Mouse (Mus musculus) adrenal gland, postnatal 36 days (tissue): ENCODE measurements around the gene Pus1. TPM values are rescaled to one million over a fixed set of nuclear protein-coding genes. Genes with fewer than 3 reads are reported as not detected.
A peak's percentile ranks its signal among the peaks of the same experiment; 100 is the strongest.
"Not testable (repeated sequence)": the region's sequence is repeated elsewhere in the genome, so short reads cannot be mapped to it uniquely, and the experiment has no call there.

Source experiments
- DNase-seq, 2 experiments: peaks; one replicate each; pipeline ENCODE4 v3.0.0; 2021; ENCODE audit warnings: mixed read lengths in 1 of 2
- total RNA-seq, 2 experiments: library from RNA; stranded (reverse); gene quantifications; 2 replicates each; pipeline ENCODE4 v1.2.3; 2021

Gene Pus1
- total RNA-seq, 2 experiments from 2014 or later: 55.4 to 55.5 TPM

DNA sequence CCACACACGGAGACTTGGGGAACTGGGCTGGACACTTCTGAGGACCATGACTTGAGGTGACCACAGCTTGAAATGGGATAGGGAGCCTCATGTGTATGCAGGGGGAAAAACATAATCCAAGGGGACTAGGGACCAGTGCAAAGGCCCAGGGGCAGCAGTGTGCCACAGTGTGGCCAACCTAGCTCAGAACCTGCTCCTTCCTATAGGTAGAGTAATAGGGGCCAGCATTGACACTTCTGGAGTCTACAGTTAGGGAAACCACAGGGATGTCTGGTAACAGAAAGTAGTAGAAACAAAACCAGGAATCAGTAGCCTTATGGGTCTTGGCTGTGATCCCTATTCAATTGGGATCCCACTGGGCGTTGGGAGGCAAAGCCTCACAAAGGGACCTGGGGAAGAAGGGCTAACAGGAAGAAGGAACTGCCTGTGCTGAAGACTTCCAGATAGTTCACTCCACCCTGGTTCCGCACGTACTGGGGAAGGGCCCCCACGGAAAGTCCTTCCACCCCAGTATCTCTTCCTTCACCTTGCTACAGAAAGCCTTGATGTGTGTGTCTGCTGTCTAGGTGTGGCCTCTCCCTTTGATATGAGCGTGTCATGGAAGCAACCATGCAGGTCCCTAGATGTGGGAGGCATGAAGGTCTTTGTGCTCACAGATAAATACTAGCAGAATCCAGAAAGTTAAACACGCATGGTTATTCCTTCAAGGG is 1.2 kb upstream of the Pus1 start:
- DNase-seq: no peak

- no peak for DNase-seq
These were observed 486 bp upstream of the Pus1 start for GRCm38 (mm10) chr5:110780761-110781528.

- peak; percentile 31 to 33 for DNase-seq
These were observed 1.0 kb downstream of the Pus1 start for GRCm38 (mm10) chr5:110779276-110779997.

- DNase-seq: no peak
These were observed 2.2 kb downstream of the Pus1 start for GRCm38 (mm10) chr5:110778263-110778662.

GRCm38 (mm10) chr5:110776141-110776540 is 4.3 kb downstream of the Pus1 start:
- DNase-seq: no peak

DNA sequence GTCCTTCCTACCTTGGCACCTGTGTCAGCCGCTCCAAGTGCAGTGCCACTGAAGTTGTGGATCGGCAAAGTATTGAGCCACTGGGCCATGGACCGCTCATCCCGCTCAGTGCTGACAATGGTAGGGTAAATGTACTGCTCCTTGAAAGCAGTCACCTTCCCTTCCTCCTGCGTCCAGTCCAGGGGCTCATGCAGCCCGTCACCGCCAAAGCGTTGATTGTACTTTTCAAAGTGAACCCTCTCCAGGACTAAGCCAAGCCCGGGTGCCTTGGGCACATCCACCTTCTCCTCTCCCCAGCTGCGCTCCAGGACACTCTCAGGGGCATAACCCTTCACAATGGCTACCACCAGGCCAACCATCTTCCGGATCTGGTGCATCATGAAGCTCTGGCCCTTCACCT is 5.9 kb downstream of the Pus1 start:
- no peak for DNase-seq

- DNase-seq: not testable (repeated sequence)
These were observed 7.5 kb downstream of the Pus1 start for GRCm38 (mm10) chr5:110772945-110773344.

DNA sequence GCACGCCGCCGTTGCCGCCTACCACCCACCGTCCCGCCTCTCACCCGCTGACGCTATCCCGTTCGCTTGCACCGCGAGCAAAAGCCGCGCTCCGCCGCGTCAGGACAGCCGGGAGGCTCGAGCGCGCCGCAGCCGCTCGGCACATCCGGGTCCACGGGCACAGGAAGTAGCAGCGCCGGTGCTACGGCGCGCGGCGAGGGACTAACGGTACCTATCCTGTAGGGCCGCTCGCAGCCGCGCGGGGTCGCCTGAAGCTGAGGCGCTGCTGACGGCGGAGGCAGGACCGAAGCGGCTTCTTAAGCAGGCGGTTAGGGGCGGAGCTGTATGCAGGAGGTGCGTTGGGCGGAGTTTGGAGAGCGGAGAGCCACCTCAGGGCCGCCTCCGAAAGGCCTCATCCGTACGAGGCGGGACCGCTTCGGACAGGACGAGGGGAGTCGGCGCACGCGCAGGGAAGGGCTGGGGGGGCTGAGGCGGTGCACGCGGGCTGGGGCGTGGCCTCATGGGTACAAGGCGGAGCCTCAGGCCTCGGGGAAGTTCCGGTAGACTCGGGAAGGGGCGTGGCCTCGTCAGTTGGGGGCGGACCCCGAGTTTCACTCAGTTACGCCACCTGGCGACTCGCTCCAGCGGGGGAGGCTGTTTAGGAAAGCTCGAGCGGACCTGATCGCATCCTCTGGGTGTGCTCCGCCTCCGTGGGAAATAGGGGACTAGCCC is 9.9 kb downstream of the Pus1 start, which contains the start of gene Ep400:
TSS of gene Ep400 (minus strand) at position 270 of the 711 bp plus-strand sequence.
- DNase-seq: peak; percentile 100

DNA sequence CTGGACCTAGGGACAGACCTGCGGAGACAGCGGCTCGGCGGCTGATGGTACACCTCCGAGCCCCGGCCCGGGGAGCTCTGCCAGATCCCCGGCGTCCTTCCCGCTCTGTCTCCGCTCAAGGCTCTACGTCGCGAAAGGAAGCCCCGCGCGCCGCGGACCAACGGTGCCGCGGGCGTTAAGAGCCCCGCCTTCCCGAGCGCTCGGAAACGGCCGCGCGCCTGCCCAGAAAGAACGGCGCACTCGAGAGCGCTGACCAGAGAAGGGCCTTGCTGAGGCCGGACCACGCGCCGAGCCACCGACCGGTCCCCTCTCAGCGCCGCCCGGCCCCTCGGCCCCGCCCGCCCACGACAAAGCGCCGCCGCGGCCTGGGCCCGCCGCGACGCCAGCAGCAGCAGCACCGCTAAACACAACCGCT is 10.4 kb downstream of the Pus1 start:
- DNase-seq: no peak

DNA sequence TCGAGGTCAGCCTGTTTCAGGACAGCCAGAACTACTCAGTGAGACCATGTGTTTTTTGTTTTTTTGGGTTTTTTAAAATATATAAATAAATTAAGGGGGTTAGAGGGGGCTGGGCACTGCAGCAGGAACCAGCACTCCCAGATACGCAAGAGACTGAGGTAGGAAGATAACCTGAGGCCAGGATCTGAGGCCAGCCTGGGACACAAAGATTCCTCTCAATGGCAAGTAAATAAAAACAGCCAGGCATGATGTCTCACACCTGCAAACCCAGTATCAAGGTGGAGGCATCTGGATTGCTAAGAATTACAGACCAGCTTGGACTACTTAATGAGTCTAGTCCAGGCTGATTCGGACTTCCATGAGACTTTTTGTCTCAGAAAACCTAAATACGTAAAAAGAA is 11.2 kb downstream of the Pus1 start:
- DNase-seq: no peak

DNA sequence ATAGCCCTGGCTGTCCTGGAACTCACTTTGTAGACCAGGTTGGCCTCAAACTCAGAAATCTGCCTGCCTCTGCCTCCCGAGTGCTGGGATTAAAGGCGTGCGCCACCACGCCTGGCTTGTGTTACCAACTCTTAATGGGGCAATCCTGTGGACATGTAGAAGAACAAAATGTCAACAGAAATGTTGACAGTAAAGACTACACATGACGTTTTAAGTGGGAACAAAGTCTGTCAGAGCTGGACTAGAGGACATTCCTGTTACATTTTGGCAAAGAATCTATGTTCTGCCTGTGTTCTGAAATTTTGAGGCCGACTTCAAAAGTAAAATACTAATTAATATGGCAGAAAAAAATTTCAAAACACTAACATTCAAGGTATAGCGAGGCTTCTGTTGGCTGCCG is 16.6 kb downstream of the Pus1 start:
- DNase-seq: no peak

DNA sequence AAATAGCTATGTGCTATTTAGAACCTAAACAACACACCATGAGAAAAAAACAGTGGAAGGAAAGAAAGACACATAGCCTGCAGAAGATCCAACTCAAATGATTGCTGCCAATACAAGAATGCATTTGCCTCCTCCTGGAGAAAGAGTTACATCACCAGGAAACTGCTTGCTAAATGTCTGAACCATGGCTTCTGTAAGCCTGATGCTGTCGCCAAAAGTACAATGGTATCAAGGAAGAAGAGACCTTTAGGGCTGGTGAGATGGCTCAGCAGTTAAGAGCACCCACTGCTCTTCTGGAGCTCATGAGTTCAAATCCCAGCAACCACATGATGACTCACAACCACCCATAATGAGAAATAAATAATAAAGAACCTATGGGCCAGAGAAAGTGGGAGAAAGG is 35.4 kb downstream of the Pus1 start:
- DNase-seq: no peak

DNA sequence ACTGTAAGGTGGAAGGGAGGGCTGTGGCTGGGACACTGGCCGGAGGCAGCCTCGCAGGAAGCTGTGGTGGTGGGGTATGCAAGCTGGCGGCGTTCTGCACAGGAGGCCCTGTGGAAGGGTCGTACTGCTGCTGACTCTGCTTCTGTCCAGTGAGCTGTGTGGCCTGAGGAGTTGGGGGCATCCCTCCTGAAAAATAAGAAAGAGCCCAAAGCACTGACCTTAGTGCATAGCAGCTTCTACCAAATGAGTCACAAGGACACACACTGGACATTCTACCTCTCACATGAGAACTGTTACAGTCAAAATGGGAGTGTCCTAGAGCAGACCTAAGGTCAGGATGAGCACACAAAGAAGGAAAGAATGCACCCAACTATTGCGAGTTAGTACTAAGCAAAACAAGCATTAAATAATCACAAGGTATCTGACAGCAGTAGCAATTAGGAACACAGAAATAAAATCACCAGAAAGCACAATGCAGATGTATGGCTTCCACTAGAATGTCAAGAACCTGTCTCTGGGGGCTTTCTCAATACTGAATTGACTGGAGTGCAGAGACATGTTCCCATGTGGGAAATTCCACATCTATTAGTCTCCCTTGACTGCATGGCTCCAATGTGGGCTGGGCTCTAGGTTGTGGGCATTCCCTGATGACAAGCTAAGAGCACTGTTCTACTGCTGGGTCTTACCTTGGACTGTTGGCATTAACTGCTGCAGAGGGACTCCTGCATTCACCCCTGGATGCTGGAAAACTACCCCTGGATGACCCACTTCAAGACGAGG is 40.8 kb downstream of the Pus1 start:
- DNase-seq: peak in 1 of 2 experiments; percentile 27

DNA sequence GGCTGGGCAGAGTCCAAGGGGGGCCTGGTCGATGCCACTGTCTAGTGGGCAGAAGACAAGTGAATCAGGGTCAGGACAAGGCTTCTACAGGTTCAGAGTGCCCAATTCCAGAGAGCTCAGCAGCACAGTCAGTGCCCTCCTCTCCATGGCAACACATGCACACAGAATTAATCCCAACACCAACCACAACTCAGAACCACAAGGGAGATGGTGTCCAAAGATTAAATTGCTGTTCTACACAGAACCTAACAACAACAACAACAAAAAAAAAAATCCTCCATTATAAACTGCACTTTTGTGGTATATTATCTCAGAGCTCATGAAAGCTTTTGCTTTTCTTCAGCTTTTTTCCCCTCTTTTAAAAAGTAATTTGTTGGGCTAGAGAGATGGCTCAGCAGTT is 44.9 kb downstream of the Pus1 start:
- DNase-seq: no peak

DNA sequence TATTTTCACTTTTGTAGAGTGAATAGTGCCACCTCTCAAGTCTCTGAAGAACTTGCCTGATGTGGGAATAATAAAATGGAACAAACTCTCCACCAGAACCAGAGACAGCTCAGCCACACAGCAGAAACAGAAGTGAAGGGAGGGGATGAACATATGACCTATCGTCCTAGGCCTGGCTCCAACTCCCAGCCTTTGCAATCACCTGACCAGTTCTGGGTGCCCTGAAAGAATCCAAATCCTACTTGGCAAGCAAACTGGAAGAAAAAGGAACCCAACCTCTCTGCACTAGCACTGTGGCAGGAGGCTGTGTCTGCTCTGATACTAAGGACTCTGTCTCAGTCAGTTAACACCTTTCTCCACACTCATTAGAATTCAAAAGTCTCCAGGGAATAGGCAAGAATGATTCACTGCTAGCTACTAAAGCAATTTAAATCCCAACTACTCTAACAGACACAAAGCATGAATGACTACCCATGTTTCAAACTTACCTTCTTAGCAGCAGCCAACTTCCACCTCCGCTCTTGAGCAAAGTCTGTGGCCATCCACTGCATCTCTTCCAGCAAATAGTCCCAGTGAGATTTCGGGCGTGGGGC is 47.1 kb downstream of the Pus1 start:
- no peak for DNase-seq

GRCm38 (mm10) chr5:110731227-110731626 is 49.2 kb downstream of the Pus1 start:
- no peak for DNase-seq

DNA sequence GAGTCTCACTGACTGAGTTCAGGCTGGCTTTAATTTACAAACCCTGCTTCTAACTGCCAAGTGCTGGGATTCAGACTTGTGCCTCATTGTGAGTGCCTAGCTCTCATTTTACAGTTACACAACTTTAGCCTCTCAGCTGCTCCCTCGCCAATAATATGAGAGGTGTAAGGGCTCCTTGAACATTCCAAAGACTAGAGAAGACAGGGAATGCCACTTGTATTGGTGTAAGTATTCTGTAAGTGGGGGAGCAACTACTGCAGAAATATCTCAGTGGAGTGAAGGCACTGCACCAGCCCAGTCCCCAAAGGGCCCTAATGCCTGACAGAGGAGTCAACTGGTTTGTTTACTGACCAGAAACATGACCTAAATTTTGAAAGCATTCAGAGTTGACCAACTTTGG is 52.6 kb downstream of the Pus1 start:
- no peak for DNase-seq
